Mouse (Mus musculus): Measurements from ENCODE around the gene Cers3. TPM values are rescaled to one million over a fixed set of nuclear protein-coding genes. Genes with fewer than 3 reads are reported as not detected.
A peak's percentile ranks its signal among the peaks of the same experiment; 100 is the strongest.

Cers3 gene
- polyA plus RNA-seq, 1 experiment from 2014 or later = 7.6 TPM

GRCm38 (mm10) chr7:66871520-66871919 is 128.2 kb downstream of the Cers3 start:
- peak; percentile 73 for ATAC-seq (ENCODE audit: insufficient number of reproducible peaks, insufficient read depth, low FRiP score, low read depth)
- no peak overlapping the region for H3K4me3 ChIP-seq (ENCODE audit: low read depth, low read length)
- H3K36me3 ChIP-seq (ENCODE audit: control insufficient read depth, insufficient read depth, low read length) = no peaks in the 10 kb centered on the region
- H3K4me1 ChIP-seq (ENCODE audit: control insufficient read depth, insufficient read depth, low read length) = peaks cover 30% of the 10 kb centered on the region
- peak overlapping the region; percentile 58 for H3K27ac ChIP-seq (ENCODE audit: low read length)
- H3K9me3 ChIP-seq (ENCODE audit: control insufficient read depth, low read depth, low read length) = no peaks in the 10 kb centered on the region
- no peak overlapping the region for H3K9ac ChIP-seq (replicated peaks; ENCODE audit: low read depth, low read length)
- no peaks in the 10 kb centered on the region for H3K27me3 ChIP-seq (ENCODE audit: control insufficient read depth, insufficient read depth, low read length)
- H3K4me2 ChIP-seq (replicated peaks; ENCODE audit: low read depth, low read length) = no peak overlapping the region
- WGBS = 41% methylated on average over 7 of the region's 7 CpGs

- peaks cover 26% of the 10 kb centered on the region for H3K4me1 ChIP-seq (ENCODE audit: control insufficient read depth, insufficient read depth, low read length)
- H3K4me3 ChIP-seq (ENCODE audit: low read depth, low read length) = no peak overlapping the region
- H3K27ac ChIP-seq (ENCODE audit: low read length) = peak overlapping the region; percentile 84
- H3K36me3 ChIP-seq (ENCODE audit: control insufficient read depth, insufficient read depth, low read length) = no peaks in the 10 kb centered on the region
- no peak overlapping the region for H3K9ac ChIP-seq (replicated peaks; ENCODE audit: low read depth, low read length)
- H3K9me3 ChIP-seq (ENCODE audit: control insufficient read depth, low read depth, low read length) = no peaks in the 10 kb centered on the region
- peak; percentile 60; the same call in 1 of the 2 replicates for ATAC-seq (ENCODE audit: insufficient number of reproducible peaks, insufficient read depth, low FRiP score, low read depth)
- H3K4me2 ChIP-seq (replicated peaks; ENCODE audit: low read depth, low read length) = no peak overlapping the region
- no peaks in the 10 kb centered on the region for H3K27me3 ChIP-seq (ENCODE audit: control insufficient read depth, insufficient read depth, low read length)
- WGBS = 55% methylated on average over 14 of the region's 14 CpGs
Observed at GRCm38 (mm10) chr7:66871940-66872511, 128.7 kb downstream of the Cers3 start.

- 82% methylated on average over 2 of the region's 2 CpGs for WGBS
- Histone ChIP-seq H3K27ac (ENCODE audit: low read length) (no peak overlapping the region), H3K36me3 (ENCODE audit: control insufficient read depth, insufficient read depth, low read length) (no peaks in the 10 kb centered on the region), H3K9ac (replicated peaks; ENCODE audit: low read depth, low read length) (no peak overlapping the region), H3K4me3 (ENCODE audit: low read depth, low read length) (no peak overlapping the region), H3K9me3 (ENCODE audit: control insufficient read depth, low read depth, low read length) (no peaks in the 10 kb centered on the region), H3K4me1 (ENCODE audit: control insufficient read depth, insufficient read depth, low read length) (peaks cover 17% of the 10 kb centered on the region), H3K27me3 (ENCODE audit: control insufficient read depth, insufficient read depth, low read length) (no peaks in the 10 kb centered on the region), H3K4me2 (replicated peaks; ENCODE audit: low read depth, low read length) (no peak overlapping the region)
- no peak for ATAC-seq (ENCODE audit: insufficient number of reproducible peaks, insufficient read depth, low FRiP score, low read depth)
Observed at GRCm38 (mm10) chr7:66873235-66873634, 129.9 kb downstream of the Cers3 start.

Other genes with a start within 250 kb of the Cers3 start
- gene Asb7, start 53.9 kb upstream of the Cers3 start, polyA plus RNA-seq (2014; fragmentation: Nextera tagmentation; extraction: Ambion mirVana) = 14.9 and 17.3 TPM in 2 replicates
- gene Lins1, start 53.6 kb upstream of the Cers3 start, polyA plus RNA-seq (2014; fragmentation: Nextera tagmentation; extraction: Ambion mirVana) = 22.2 and 24.7 TPM in 2 replicates
- gene Adamts17, start 96.2 kb downstream of the Cers3 start, polyA plus RNA-seq (2014; fragmentation: Nextera tagmentation; extraction: Ambion mirVana) = 7.5 and 7.8 TPM in 2 replicates

Measured in stomach, embryonic 14.5 days (tissue).